Mouse (Mus musculus) CH12.LX (cell line): ENCODE data around the gene Speer4d. TPM values are rescaled to one million over a fixed set of nuclear protein-coding genes. Genes with fewer than 3 reads are reported as not detected.
A peak's percentile ranks its signal among the peaks of the same experiment; 100 is the strongest.
"Not testable (repeated sequence)": the region's sequence is repeated elsewhere in the genome, so short reads cannot be mapped to it uniquely, and the experiment has no call there.

ENCODE experiments used
- DNase-seq: peaks from one replicate; pipeline ENCODE4 v3.0.0-alpha.2; 2013; ENCODE audit errors: extremely low read depth
- H3K27ac ChIP-seq: 2 replicates; pipeline ENCODE4 v1.5.1; 2012; ENCODE audit warnings: low read depth, mild to moderate bottlenecking, control low read depth, moderate library complexity; ENCODE audit not compliant: insufficient read depth
- H3K27me3 ChIP-seq: replicated peaks from 2 replicates; pipeline ENCODE3; 2012; ENCODE audit warnings: inconsistent platforms
- H3K36me3 ChIP-seq, 2 experiments: replicated peaks in 1 of 2; 2 replicates each; pipeline versions ENCODE3 to v1.6.1; 2012; ENCODE audit warnings: inconsistent platforms in 1 of 2, low read length in 1 of 2, mild to moderate bottlenecking in 1 of 2, mixed read lengths in 1 of 2, moderate library complexity in 1 of 2; ENCODE audit not compliant: control insufficient read depth in 1 of 2, insufficient read depth in 1 of 2
- H3K4me1 ChIP-seq, 2 experiments: 2 replicates each; pipeline ENCODE4 v1.6.1; 2012; ENCODE audit warnings: inconsistent platforms in 1 of 2, moderate library complexity in 1 of 2; ENCODE audit not compliant: insufficient read depth in 2 of 2, control insufficient read depth in 1 of 2
- H3K4me2 ChIP-seq: 2 replicates; pipeline ENCODE4 v1.6.1; 2012; ENCODE audit warnings: low read depth, mild to moderate bottlenecking, control low read depth; ENCODE audit not compliant: poor library complexity, insufficient read depth, severe bottlenecking
- H3K4me3 ChIP-seq, 3 experiments: fragments of 150-350 bp in 1 of 3; sonication (generic) in 1 of 3; replicated peaks in 1 of 3; 2 replicates each; pipeline versions ENCODE3 to v1.5.1; 2011 to 2012; ENCODE audit warnings: low read depth in 2 of 3, low read length in 2 of 3, mild to moderate bottlenecking in 2 of 3, moderate library complexity in 2 of 3, control low read depth in 1 of 3, improper control_type of control experiment in 1 of 3, inconsistent platforms in 1 of 3, mixed read lengths in 1 of 3; ENCODE audit not compliant: poor library complexity in 1 of 3
- H3K79me2 ChIP-seq: replicated peaks from 2 replicates; pipeline ENCODE4 v1.6.1; 2012; ENCODE audit warnings: mild to moderate bottlenecking, moderate library complexity; ENCODE audit not compliant: control insufficient read depth, poor library complexity, insufficient read depth, severe bottlenecking; ENCODE audit errors: extremely low read depth
- H3K9ac ChIP-seq: 2 replicates; pipeline ENCODE4 v1.6.1; 2012; ENCODE audit warnings: low read depth, mild to moderate bottlenecking, control low read depth, moderate library complexity; ENCODE audit not compliant: insufficient read depth
- H3K9me3 ChIP-seq: replicated peaks from 2 replicates; pipeline ENCODE3; 2012; ENCODE audit warnings: low read length, inconsistent platforms, mixed read lengths
- BHLHE40 ChIP-seq: IDR thresholded peaks from 2 replicates; pipeline ENCODE4 v1.6.1; 2011; ENCODE audit warnings: mild to moderate bottlenecking, low read depth, low read length, improper control_type of control experiment
- EP300 ChIP-seq: IDR thresholded peaks from 2 replicates; pipeline ENCODE4 v1.6.1; 2011; ENCODE audit warnings: low read length, improper control_type of control experiment
- ETS1 ChIP-seq: conservative IDR thresholded peaks from 2 replicates; pipeline ENCODE4 v1.6.1; 2012; ENCODE audit warnings: low read depth, mild to moderate bottlenecking, inconsistent platforms, low read length, improper control_type of control experiment, moderate library complexity
- JUN ChIP-seq: IDR thresholded peaks from 2 replicates; pipeline ENCODE4 v1.6.1; 2011; ENCODE audit warnings: low read depth, mild to moderate bottlenecking, low read length, improper control_type of control experiment, moderate library complexity; ENCODE audit not compliant: insufficient read depth
- JUND ChIP-seq: conservative IDR thresholded peaks from 2 replicates; pipeline ENCODE4 v1.6.1; 2011; ENCODE audit warnings: low read depth, low read length, improper control_type of control experiment
- MAFK ChIP-seq: IDR thresholded peaks from 2 replicates; pipeline ENCODE4 v1.6.1; 2011; ENCODE audit warnings: low read length, improper control_type of control experiment; ENCODE audit not compliant: insufficient replicate concordance
- MEF2A ChIP-seq: IDR thresholded peaks from 2 replicates; pipeline ENCODE4 v1.6.1; 2014; ENCODE audit warnings: low read depth, mild to moderate bottlenecking, inconsistent platforms, low read length, improper control_type of control experiment, borderline replicate concordance
- ZNF384 ChIP-seq: IDR thresholded peaks from 2 replicates; pipeline ENCODE4 v1.6.1; 2012; ENCODE audit warnings: low read depth, low read length, improper control_type of control experiment, inconsistent platforms
- dilution Hi-C: fragments of 300-500 bp; cut with MboI; formaldehyde crosslinking; loops from 2 replicates; pipeline ENCODE4 v1.14.3; 2020; ENCODE audit warnings: low sequenced_read_pairs; ENCODE audit not compliant: extremely low pct_unique_long_range_greater_than_20kb, extremely low pct_ligation_motif_present
- in situ Hi-C: fragments of 300-500 bp; cut with MboI; formaldehyde crosslinking; loops from 3 replicates; pipeline ENCODE4 v1.14.3; 2019; ENCODE audit warnings: low sequenced_read_pairs, low pct_ligation_motif_present, low pct_unique_long_range_greater_than_20kb, mixed read lengths
- polyA plus RNA-seq: library from polyadenylated mRNA; unstranded; fragments of >175 nt; gene quantifications from 2 replicates; pipeline ENCODE4 v1.2.1, GENCODE M21; 2012; ENCODE audit warnings: low read depth; ENCODE audit not compliant: insufficient read length
- total RNA-seq, 2 experiments: library from RNA; depleted of rRNA; stranded (reverse); fragments of 300-350 nt in 1 of 2; fragments of >200 nt in 1 of 2; gene quantifications; 2 replicates each; pipeline ENCODE4 v1.2.3; 2012 to 2014

Speer4d gene
- total RNA-seq (2012; rRNA removed) (not detected in 2 replicates), total RNA-seq (2014; rRNA removed) (not detected in 2 replicates), polyA plus RNA-seq (not detected in 2 replicates)

GRCm38 (mm10) chr5:15618764-15619163 is at the start of gene Speer4d:
Gene Speer4d, plus strand, starts transcription at chr5:15619064.
- H3K9ac ChIP-seq, H3K4me3 ChIP-seq, H3K4me1 ChIP-seq, H3K27ac ChIP-seq, H3K9me3 ChIP-seq, dilution Hi-C loops, H3K27me3 ChIP-seq, DNase-seq, H3K79me2 ChIP-seq, H3K4me2 ChIP-seq, H3K36me3 ChIP-seq, in situ Hi-C loops: not testable (repeated sequence)

- not testable (repeated sequence) for H3K36me3 ChIP-seq
- TF ChIP-seq EP300 = peak; percentile 83
- TF ChIP-seq BHLHE40 = peak; percentile 55
- TF ChIP-seq JUND = peak; percentile 73
- 0 out of 2 replicates have a peak, but pooled peaks have one; percentile 43 for TF ChIP-seq MEF2A
- TF ChIP-seq ZNF384 = peak; percentile 59; the same call in 1 of the 2 replicates
- 0 out of 2 replicates have a peak, but pooled peaks have one; percentile 11 for TF ChIP-seq MAFK
- TF ChIP-seq ETS1 = peak; percentile 83
- peak; percentile 56; the same call in 1 of the 2 replicates for TF ChIP-seq JUN
- TF ChIP-seq, all 38 proteins: peak for 8; not testable (repeated sequence) for 30
- H3K9me3 ChIP-seq, H3K4me2 ChIP-seq, H3K27me3 ChIP-seq, H3K9ac ChIP-seq, H3K4me3 ChIP-seq, dilution Hi-C loops, H3K79me2 ChIP-seq, H3K27ac ChIP-seq, in situ Hi-C loops: not testable (repeated sequence)
- peaks cover 0 to 13% of the 10 kb centered on the region in 2 experiments; a peak in 2 of 4 replicates for H3K4me1 ChIP-seq
- peak; percentile 62 for DNase-seq
These were observed 45.1 kb upstream of the Speer4d start for GRCm38 (mm10) chr5:15573735-15574134.

GRCm38 (mm10) chr5:15577033-15577432 is 41.8 kb upstream of the Speer4d start, which contains the start of gene Gm21083:
Gene Gm21083, plus strand, starts transcription at chr5:15577333.
- H3K4me3 ChIP-seq, dilution Hi-C loops, H3K4me2 ChIP-seq, H3K36me3 ChIP-seq, H3K9me3 ChIP-seq, in situ Hi-C loops, H3K79me2 ChIP-seq, H3K27me3 ChIP-seq, H3K27ac ChIP-seq, H3K9ac ChIP-seq, DNase-seq: not testable (repeated sequence)
- peaks cover 0 to 13% of the 10 kb centered on the region in 2 experiments; a peak in 2 of 4 replicates for H3K4me1 ChIP-seq
